Mouse (Mus musculus): ENCODE measurements around the gene Spsb1. TPM values are rescaled to one million over a fixed set of nuclear protein-coding genes. Genes with fewer than 3 reads are reported as not detected.

Gene Spsb1
- total RNA-seq, 2 experiments from 2014 or later = 16.5 to 22.0 TPM

GRCm38 (mm10) chr4:149964285-149964684 lies 9.4 kb upstream of the Spsb1 start:
- no peak for DNase-seq (ENCODE audit: extremely low spot score in 1 of 2, low spot score in 2 of 2)
- intact Hi-C loops (cut with DNase I) = no loop called here

- DNase-seq (ENCODE audit: extremely low spot score in 1 of 2, low spot score in 2 of 2) = no peak
- intact Hi-C loops (cut with DNase I) = no loop called here
Observed at GRCm38 (mm10) chr4:149960391-149960790, 5.5 kb upstream of the Spsb1 start.

GRCm38 (mm10) chr4:149959816-149960215 lies 5.0 kb upstream of the Spsb1 start:
- DNase-seq (ENCODE audit: extremely low spot score in 1 of 2, low spot score in 2 of 2) = no peak
- intact Hi-C loops (cut with DNase I) = loop anchor here (5.0 kb wide), 2 partner anchors 103 to 208 kb away; no protein-coding TSS in a partner anchor

GRCm38 (mm10) chr4:149958566-149958965 lies 3.7 kb upstream of the Spsb1 start:
- DNase-seq (ENCODE audit: extremely low spot score in 1 of 2, low spot score in 2 of 2) = peak; percentile 78 to 84
- intact Hi-C loops (cut with DNase I) = loop anchor here (1.0 to 5.0 kb wide), 3 partner anchors 101 to 206 kb away; no protein-coding TSS in a partner anchor

- intact Hi-C loops (cut with DNase I) = loop anchor here (5.0 kb wide), 2 partner anchors 99 to 204 kb away; no protein-coding TSS in a partner anchor
- no peak for DNase-seq (ENCODE audit: extremely low spot score in 1 of 2, low spot score in 2 of 2)
Observed at GRCm38 (mm10) chr4:149956048-149956447, 1.2 kb upstream of the Spsb1 start.

- DNase-seq (ENCODE audit: extremely low spot score in 1 of 2, low spot score in 2 of 2) = no peak
- intact Hi-C loops (cut with DNase I) = loop anchor here (5.0 kb wide), 2 partner anchors 98 to 203 kb away; no protein-coding TSS in a partner anchor
Observed at GRCm38 (mm10) chr4:149955631-149956030, 788 bp upstream of the Spsb1 start.

GRCm38 (mm10) chr4:149953621-149954481 lies 992 bp downstream of the Spsb1 start:
- intact Hi-C loops (cut with DNase I) = loop anchor here (5.0 kb wide), 1 partner anchor 37 kb away; no protein-coding TSS in a partner anchor
- peak; percentile 60 to 81 for DNase-seq (ENCODE audit: extremely low spot score in 1 of 2, low spot score in 2 of 2)

- no peak for DNase-seq (ENCODE audit: extremely low spot score in 1 of 2, low spot score in 2 of 2)
Observed at GRCm38 (mm10) chr4:149952201-149952600, 2.6 kb downstream of the Spsb1 start.

GRCm38 (mm10) chr4:149951201-149951600 lies 3.6 kb downstream of the Spsb1 start:
- DNase-seq (ENCODE audit: extremely low spot score in 1 of 2, low spot score in 2 of 2) = no peak
- intact Hi-C loops (cut with DNase I) = loop anchor here (5.0 kb wide), 1 partner anchor 34 kb away; no protein-coding TSS in a partner anchor

More at GRCm38 (mm10) chr4:149952201-149952600, 2.6 kb downstream of the Spsb1 start:
- intact Hi-C loops (cut with DNase I) = loop anchor here (5.0 kb wide), 1 partner anchor 35 kb away; no protein-coding TSS in a partner anchor

- no peak for DNase-seq (ENCODE audit: extremely low spot score in 1 of 2, low spot score in 2 of 2)
Observed at GRCm38 (mm10) chr4:149949691-149950090, 5.2 kb downstream of the Spsb1 start.

GRCm38 (mm10) chr4:149948119-149948518 lies 6.7 kb downstream of the Spsb1 start:
- intact Hi-C loops (cut with DNase I) = no loop called here
- DNase-seq (ENCODE audit: extremely low spot score in 1 of 2, low spot score in 2 of 2) = no peak

More at GRCm38 (mm10) chr4:149949691-149950090, 5.2 kb downstream of the Spsb1 start:
- intact Hi-C loops (cut with DNase I) = loop anchor here (5.0 kb wide), 1 partner anchor 32 kb away; no protein-coding TSS in a partner anchor

- intact Hi-C loops (cut with DNase I) = no loop called here
- no peak for DNase-seq (ENCODE audit: extremely low spot score in 1 of 2, low spot score in 2 of 2)
Observed at GRCm38 (mm10) chr4:149947396-149947795, 7.4 kb downstream of the Spsb1 start.

- intact Hi-C loops (cut with DNase I) = no loop called here
- peak in 1 of 2 experiments; percentile 46 for DNase-seq (ENCODE audit: extremely low spot score in 1 of 2, low spot score in 2 of 2)
Observed at GRCm38 (mm10) chr4:149945194-149945593, 9.6 kb downstream of the Spsb1 start.

GRCm38 (mm10) chr4:149944214-149944613 lies 10.6 kb downstream of the Spsb1 start:
- intact Hi-C loops (cut with DNase I) = no loop called here
- no peak for DNase-seq (ENCODE audit: extremely low spot score in 1 of 2, low spot score in 2 of 2)

- no peak for DNase-seq (ENCODE audit: extremely low spot score in 1 of 2, low spot score in 2 of 2)
- intact Hi-C loops (cut with DNase I) = no loop called here
Observed at GRCm38 (mm10) chr4:149942831-149943741, 11.8 kb downstream of the Spsb1 start.

- peak in 1 of 2 experiments; percentile 72 for DNase-seq (ENCODE audit: extremely low spot score in 1 of 2, low spot score in 2 of 2)
- intact Hi-C loops (cut with DNase I) = no loop called here
Observed at GRCm38 (mm10) chr4:149941067-149941755, 13.6 kb downstream of the Spsb1 start.

GRCm38 (mm10) chr4:149938701-149939100 lies 16.1 kb downstream of the Spsb1 start:
- no peak for DNase-seq (ENCODE audit: extremely low spot score in 1 of 2, low spot score in 2 of 2)
- intact Hi-C loops (cut with DNase I) = no loop called here

GRCm38 (mm10) chr4:149936921-149937320 lies 17.9 kb downstream of the Spsb1 start:
- intact Hi-C loops (cut with DNase I) = no loop called here
- DNase-seq (ENCODE audit: extremely low spot score in 1 of 2, low spot score in 2 of 2) = peak in 1 of 2 experiments; percentile 74

All from left cerebral cortex, postnatal 10 days (tissue).